Mouse (Mus musculus): Measurements from ENCODE around the gene Snx5. TPM values are rescaled to one million over a fixed set of nuclear protein-coding genes. Genes with fewer than 3 reads are reported as not detected.

Gene Snx5
- polyA plus RNA-seq, 1 experiment from 2014 or later, result 105 TPM

DNA sequence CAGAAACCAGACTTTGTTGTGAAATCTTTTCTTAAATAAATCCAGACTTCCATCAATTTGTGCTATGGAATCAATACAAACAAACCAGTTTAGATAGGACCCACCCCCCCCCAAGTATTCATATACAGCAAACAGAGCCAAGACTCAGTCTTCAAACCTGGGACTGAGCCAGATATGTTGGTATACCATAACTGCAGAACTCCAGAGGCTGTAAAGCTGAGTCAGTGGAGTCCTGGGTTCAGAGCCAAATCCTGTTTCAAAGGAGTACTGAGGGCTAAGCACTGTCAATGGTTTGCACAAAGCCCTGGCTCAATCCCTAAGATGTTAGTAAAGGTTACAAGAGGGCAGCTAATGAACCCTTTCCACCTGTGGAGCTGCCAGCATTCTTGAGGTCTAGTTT lies 20.6 kb downstream of the Snx5 start:
- Histone ChIP-seq H3K27me3 (ENCODE audit: control insufficient read depth, insufficient read depth, low read length) (no peaks in the 10 kb centered on the region), H3K9me3 (ENCODE audit: control insufficient read depth, low read length) (no peaks in the 10 kb centered on the region), H3K4me2 (no peak overlapping the region), H3K27ac (ENCODE audit: low read depth, low read length) (no peak overlapping the region), H3K9ac (ENCODE audit: low read length) (no peak overlapping the region), H3K4me3 (ENCODE audit: low read depth, low read length) (no peak overlapping the region), H3K4me1 (ENCODE audit: control insufficient read depth, insufficient read depth, low read length) (no peaks in the 10 kb centered on the region), H3K36me3 (ENCODE audit: control insufficient read depth, insufficient read depth, low read length) (peaks cover 22% of the 10 kb centered on the region)
- no peak for ATAC-seq (ENCODE audit: low FRiP score)
- no peak for DNase-seq (ENCODE audit: low spot score, missing footprints)

DNA sequence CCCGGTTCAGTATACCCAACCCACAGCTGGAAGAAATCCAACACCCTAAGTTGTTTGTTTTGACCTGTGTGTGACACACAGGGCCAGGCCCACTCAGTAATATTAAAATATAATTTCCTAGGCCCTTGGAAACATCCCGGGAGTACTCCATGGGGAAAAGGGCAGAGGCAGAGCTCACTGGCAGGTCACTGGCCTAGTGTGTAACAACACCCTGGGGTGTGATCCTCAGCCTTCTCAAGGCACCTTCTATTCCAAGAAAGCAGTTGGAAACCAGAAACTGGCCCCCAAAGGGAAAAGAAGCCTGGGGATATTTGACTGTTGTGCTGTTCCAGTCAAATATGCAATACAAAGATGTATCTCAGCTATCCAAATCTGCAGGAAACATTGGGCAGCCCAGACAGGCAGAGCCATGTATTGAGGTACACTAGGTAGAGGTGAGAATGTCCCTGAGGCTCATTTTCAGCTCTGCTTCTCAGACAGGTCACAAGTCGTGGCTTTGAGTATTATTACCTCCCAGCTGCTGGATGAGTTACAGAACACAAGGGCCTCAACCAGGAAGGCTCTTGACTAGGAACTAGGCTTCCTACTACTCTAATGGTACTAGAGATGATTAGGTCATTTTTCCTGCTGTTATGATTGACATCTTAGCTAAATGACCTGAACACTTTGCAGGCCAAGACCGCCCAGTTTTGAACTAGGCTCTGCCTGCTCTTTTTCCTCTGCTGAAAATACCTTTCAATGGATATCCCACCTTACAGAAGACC lies 21.9 kb downstream of the Snx5 start:
- Histone ChIP-seq H3K27me3 (ENCODE audit: control insufficient read depth, insufficient read depth, low read length) (no peaks in the 10 kb centered on the region), H3K4me1 (ENCODE audit: control insufficient read depth, insufficient read depth, low read length) (no peaks in the 10 kb centered on the region), H3K36me3 (ENCODE audit: control insufficient read depth, insufficient read depth, low read length) (peaks cover 17% of the 10 kb centered on the region), H3K9ac (ENCODE audit: low read length) (no peak overlapping the region), H3K9me3 (ENCODE audit: control insufficient read depth, low read length) (no peaks in the 10 kb centered on the region), H3K4me2 (no peak overlapping the region), H3K27ac (ENCODE audit: low read depth, low read length) (no peak overlapping the region), H3K4me3 (ENCODE audit: low read depth, low read length) (no peak overlapping the region)
- 48% methylated on average over 3 of the region's 4 CpGs for WGBS
- DNase-seq (ENCODE audit: low spot score, missing footprints), result no peak
- ATAC-seq (ENCODE audit: low FRiP score), result no peak

DNA sequence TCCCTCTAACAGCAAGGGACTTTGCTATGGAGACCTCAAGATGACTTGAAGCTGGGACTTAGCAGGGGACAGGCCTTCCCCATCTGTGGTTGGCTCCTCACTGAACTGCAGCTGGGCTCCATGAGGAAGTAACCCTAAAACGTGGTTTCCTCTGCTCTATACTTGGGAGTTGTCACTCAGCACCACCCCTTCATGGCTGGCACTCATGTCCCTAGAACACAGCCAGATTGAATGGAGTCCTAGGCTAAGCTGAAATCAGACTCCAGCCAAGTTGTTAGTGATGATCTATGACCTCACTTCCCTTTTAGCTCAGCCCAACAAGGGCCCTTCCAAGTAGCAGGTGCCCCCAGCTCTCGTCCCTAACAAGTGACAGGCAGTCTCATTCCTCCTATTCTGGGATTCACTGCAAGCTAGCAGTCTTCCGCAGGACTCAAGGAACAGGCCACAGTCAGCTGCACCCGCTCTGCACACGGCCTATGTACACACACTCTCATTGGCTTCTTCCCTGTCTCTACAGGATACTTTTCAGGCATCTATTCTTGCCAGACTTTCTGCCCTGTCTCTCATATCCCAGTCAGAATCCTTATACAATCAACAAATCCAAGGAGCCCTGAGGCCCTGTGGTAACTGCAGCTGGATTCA lies 23.2 kb downstream of the Snx5 start:
- 51% methylated on average over 5 of the region's 5 CpGs for WGBS
- Histone ChIP-seq H3K27me3 (ENCODE audit: control insufficient read depth, insufficient read depth, low read length) (no peaks in the 10 kb centered on the region), H3K9me3 (ENCODE audit: control insufficient read depth, low read length) (no peaks in the 10 kb centered on the region), H3K4me2 (no peak overlapping the region), H3K4me1 (ENCODE audit: control insufficient read depth, insufficient read depth, low read length) (no peaks in the 10 kb centered on the region), H3K9ac (ENCODE audit: low read length) (no peak overlapping the region), H3K36me3 (ENCODE audit: control insufficient read depth, insufficient read depth, low read length) (peaks cover 14% of the 10 kb centered on the region; the same call in 1 of the 2 replicates), H3K27ac (ENCODE audit: low read depth, low read length) (no peak overlapping the region), H3K4me3 (ENCODE audit: low read depth, low read length) (no peak overlapping the region)
- ATAC-seq (ENCODE audit: low FRiP score) (peak; percentile 10; the same call in 1 of the 2 replicates), DNase-seq (ENCODE audit: low spot score, missing footprints) (no peak)

GRCm38 (mm10) chr2:144246270-144246669 lies 24.4 kb downstream of the Snx5 start:
- 80% methylated on average over 2 of the region's 2 CpGs for WGBS
- H3K4me1 ChIP-seq (ENCODE audit: control insufficient read depth, insufficient read depth, low read length), result no peaks in the 10 kb centered on the region
- peaks cover 12% of the 10 kb centered on the region; the same call in 1 of the 2 replicates for H3K36me3 ChIP-seq (ENCODE audit: control insufficient read depth, insufficient read depth, low read length)
- H3K4me3 ChIP-seq (ENCODE audit: low read depth, low read length), result no peak overlapping the region
- no peak overlapping the region for H3K4me2 ChIP-seq
- H3K9ac ChIP-seq (ENCODE audit: low read length), result no peak overlapping the region
- ATAC-seq (ENCODE audit: low FRiP score) (0 out of 2 replicates have a peak, but pooled peaks have one; percentile 8), DNase-seq (ENCODE audit: low spot score, missing footprints) (no peak)
- no peaks in the 10 kb centered on the region for H3K9me3 ChIP-seq (ENCODE audit: control insufficient read depth, low read length)
- H3K27me3 ChIP-seq (ENCODE audit: control insufficient read depth, insufficient read depth, low read length), result no peaks in the 10 kb centered on the region
- H3K27ac ChIP-seq (ENCODE audit: low read depth, low read length), result no peak overlapping the region

GRCm38 (mm10) chr2:144245464-144245863 lies 25.2 kb downstream of the Snx5 start:
- WGBS, result 75% methylated on average over 7 of the region's 7 CpGs
- Histone ChIP-seq H3K4me2 (no peak overlapping the region), H3K4me1 (ENCODE audit: control insufficient read depth, insufficient read depth, low read length) (no peaks in the 10 kb centered on the region), H3K36me3 (ENCODE audit: control insufficient read depth, insufficient read depth, low read length) (peaks cover 9% of the 10 kb centered on the region; the same call in 1 of the 2 replicates), H3K27ac (ENCODE audit: low read depth, low read length) (no peak overlapping the region), H3K27me3 (ENCODE audit: control insufficient read depth, insufficient read depth, low read length) (no peaks in the 10 kb centered on the region), H3K9ac (ENCODE audit: low read length) (no peak overlapping the region), H3K4me3 (ENCODE audit: low read depth, low read length) (no peak overlapping the region), H3K9me3 (ENCODE audit: control insufficient read depth, low read length) (no peaks in the 10 kb centered on the region)
- ATAC-seq (ENCODE audit: low FRiP score) (no peak), DNase-seq (ENCODE audit: low spot score, missing footprints) (no peak)

- Histone ChIP-seq H3K4me2 (no peak overlapping the region), H3K9me3 (ENCODE audit: control insufficient read depth, low read length) (no peaks in the 10 kb centered on the region), H3K36me3 (ENCODE audit: control insufficient read depth, insufficient read depth, low read length) (no peaks in the 10 kb centered on the region), H3K27me3 (ENCODE audit: control insufficient read depth, insufficient read depth, low read length) (no peaks in the 10 kb centered on the region), H3K4me1 (ENCODE audit: control insufficient read depth, insufficient read depth, low read length) (no peaks in the 10 kb centered on the region), H3K4me3 (ENCODE audit: low read depth, low read length) (no peak overlapping the region), H3K27ac (ENCODE audit: low read depth, low read length) (no peak overlapping the region), H3K9ac (ENCODE audit: low read length) (no peak overlapping the region)
- WGBS, result 70% methylated on average over 3 of the region's 3 CpGs
- DNase-seq (ENCODE audit: low spot score, missing footprints) (no peak), ATAC-seq (ENCODE audit: low FRiP score) (no peak)
These were observed 30.4 kb downstream of the Snx5 start for GRCm38 (mm10) chr2:144240095-144240899.

DNA sequence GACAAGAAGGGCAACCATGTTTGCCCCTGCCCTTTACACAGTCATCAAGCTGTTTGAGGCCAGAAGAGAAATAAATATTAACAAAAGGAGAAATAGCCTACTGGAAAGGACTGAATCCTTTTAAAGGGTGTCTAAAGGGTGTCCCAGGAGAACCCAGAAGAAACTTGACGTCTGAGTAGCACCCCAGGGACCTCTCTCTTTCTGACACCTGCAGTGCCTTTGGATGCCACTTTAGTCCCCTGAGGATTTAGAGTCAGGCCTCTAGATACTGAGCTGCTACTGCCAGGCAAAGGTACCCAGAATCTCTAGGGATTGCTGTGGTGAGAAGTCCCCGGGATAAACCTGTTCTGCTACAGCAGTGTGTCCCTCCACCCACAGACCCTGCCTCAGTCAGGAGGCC lies 31.4 kb downstream of the Snx5 start:
- Histone ChIP-seq H3K4me3 (ENCODE audit: low read depth, low read length) (no peak overlapping the region), H3K9ac (ENCODE audit: low read length) (no peak overlapping the region), H3K27me3 (ENCODE audit: control insufficient read depth, insufficient read depth, low read length) (no peaks in the 10 kb centered on the region), H3K4me1 (ENCODE audit: control insufficient read depth, insufficient read depth, low read length) (no peaks in the 10 kb centered on the region), H3K27ac (ENCODE audit: low read depth, low read length) (no peak overlapping the region), H3K36me3 (ENCODE audit: control insufficient read depth, insufficient read depth, low read length) (no peaks in the 10 kb centered on the region), H3K9me3 (ENCODE audit: control insufficient read depth, low read length) (no peaks in the 10 kb centered on the region), H3K4me2 (no peak overlapping the region)
- ATAC-seq (ENCODE audit: low FRiP score) (no peak), DNase-seq (ENCODE audit: low spot score, missing footprints) (no peak)
- WGBS, result 53% methylated on average over 2 of the region's 2 CpGs

DNA sequence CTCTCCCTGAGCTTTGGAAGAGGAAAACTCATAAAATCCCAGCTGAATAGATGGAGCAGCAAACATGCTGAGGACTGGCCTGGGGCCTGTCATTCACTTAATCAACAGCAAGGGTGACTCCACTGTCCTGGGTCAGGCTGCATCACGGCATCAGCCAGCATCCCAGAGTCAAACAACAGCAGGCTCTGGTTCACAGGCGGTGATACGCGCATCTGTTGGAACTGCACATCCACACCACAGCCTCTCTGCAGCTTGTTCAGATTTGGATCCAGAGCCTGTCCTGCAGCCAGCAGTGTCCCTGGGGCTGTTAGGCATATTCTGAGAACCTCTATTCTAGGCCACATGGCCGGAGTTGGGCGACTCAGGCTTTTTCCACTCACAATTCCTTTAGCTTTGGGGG lies 32.4 kb downstream of the Snx5 start:
- H3K4me2 ChIP-seq, result no peak overlapping the region
- no peak overlapping the region for H3K27ac ChIP-seq (ENCODE audit: low read depth, low read length)
- H3K9me3 ChIP-seq (ENCODE audit: control insufficient read depth, low read length), result no peaks in the 10 kb centered on the region
- no peaks in the 10 kb centered on the region for H3K36me3 ChIP-seq (ENCODE audit: control insufficient read depth, insufficient read depth, low read length)
- no peak overlapping the region for H3K4me3 ChIP-seq (ENCODE audit: low read depth, low read length)
- DNase-seq (ENCODE audit: low spot score, missing footprints) (no peak), ATAC-seq (ENCODE audit: low FRiP score) (no peak)
- H3K4me1 ChIP-seq (ENCODE audit: control insufficient read depth, insufficient read depth, low read length), result no peaks in the 10 kb centered on the region
- no peaks in the 10 kb centered on the region for H3K27me3 ChIP-seq (ENCODE audit: control insufficient read depth, insufficient read depth, low read length)
- H3K9ac ChIP-seq (ENCODE audit: low read length), result no peak overlapping the region
- 79% methylated on average over 6 of the region's 6 CpGs for WGBS

Measured in midbrain, embryonic 11.5 days (tissue).